Mouse (Mus musculus): ENCODE measurements at regions not wholly inside any gene's neighbourhood (a gene's known extent, or its start where the extent isn't known, plus 50 kb on each side); places are given as distances from the start of the nearest gene placed in this dataset.

DNA sequence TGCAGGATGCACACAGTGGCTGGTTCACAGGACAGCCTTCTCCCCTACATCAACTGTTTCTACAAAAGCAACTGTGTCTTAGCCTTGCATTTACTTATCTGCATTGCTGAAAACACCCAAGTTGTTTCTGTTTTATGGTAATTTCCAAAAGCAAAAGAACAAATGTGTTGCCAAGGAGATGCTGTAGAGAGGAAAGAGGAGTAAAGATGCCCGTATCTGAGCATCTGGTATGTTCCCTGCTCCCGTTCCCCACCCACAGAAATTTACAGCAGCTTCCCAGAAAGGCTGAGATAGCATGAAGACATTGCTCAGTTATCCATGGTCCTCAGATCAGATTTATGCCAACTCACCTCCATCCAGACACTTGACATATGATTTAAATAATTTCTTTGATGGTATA is 104.5 kb upstream of the Npy2r start:
- Histone ChIP-seq H3K4me2 (ENCODE audit: low read length) (no peak overlapping the region), H3K9ac (replicated peaks; ENCODE audit: low read depth, low read length) (no peak overlapping the region), H3K4me3 (replicated peaks; ENCODE audit: low read length) (no peak overlapping the region), H3K36me3 (ENCODE audit: control insufficient read depth, insufficient read depth) (no peaks in the 10 kb centered on the region), H3K9me3 (ENCODE audit: control insufficient read depth, low read length) (no peaks in the 10 kb centered on the region), H3K27me3 (replicated peaks; ENCODE audit: control insufficient read depth, insufficient read depth, low read length) (no peaks in the 10 kb centered on the region), H3K27ac (ENCODE audit: low read length) (no peak overlapping the region), H3K4me1 (replicated peaks; ENCODE audit: control insufficient read depth, insufficient read depth, low read length) (peaks cover 7% of the 10 kb centered on the region; the same call in 1 of the 2 replicates)
- WGBS, result 36% methylated on average over 2 of the region's 2 CpGs
- peak; percentile 56; the same call in 1 of the 2 replicates for ATAC-seq

DNA sequence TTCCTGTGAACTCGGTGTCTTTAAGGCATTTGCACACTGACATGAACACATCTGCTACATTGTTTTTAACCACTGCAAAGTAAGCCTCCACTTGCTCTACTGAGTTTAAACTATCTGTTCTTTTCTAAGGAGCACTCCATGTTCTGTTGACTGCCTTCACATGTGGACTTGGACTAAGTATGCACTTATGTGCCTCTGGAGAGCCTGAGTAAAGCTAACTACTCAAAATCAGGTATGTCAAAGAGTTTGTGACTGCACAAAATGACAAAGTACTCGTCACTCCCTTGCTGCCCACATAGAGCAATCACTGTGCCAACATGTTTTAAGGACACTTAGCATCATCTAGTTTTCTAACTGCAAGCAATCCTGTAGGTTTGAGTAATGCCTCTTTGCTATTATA is 92.2 kb upstream of the Npy2r start:
- Histone ChIP-seq H3K4me2 (ENCODE audit: low read length) (no peak overlapping the region), H3K9ac (replicated peaks; ENCODE audit: low read depth, low read length) (no peak overlapping the region), H3K27ac (ENCODE audit: low read length) (no peak overlapping the region), H3K27me3 (replicated peaks; ENCODE audit: control insufficient read depth, insufficient read depth, low read length) (no peaks in the 10 kb centered on the region), H3K4me1 (replicated peaks; ENCODE audit: control insufficient read depth, insufficient read depth, low read length) (no peaks in the 10 kb centered on the region), H3K9me3 (ENCODE audit: control insufficient read depth, low read length) (no peaks in the 10 kb centered on the region), H3K36me3 (ENCODE audit: control insufficient read depth, insufficient read depth) (no peaks in the 10 kb centered on the region), H3K4me3 (replicated peaks; ENCODE audit: low read length) (no peak overlapping the region)
- WGBS, result 90% methylated on average over 2 of the region's 2 CpGs
- ATAC-seq, result no peak

DNA sequence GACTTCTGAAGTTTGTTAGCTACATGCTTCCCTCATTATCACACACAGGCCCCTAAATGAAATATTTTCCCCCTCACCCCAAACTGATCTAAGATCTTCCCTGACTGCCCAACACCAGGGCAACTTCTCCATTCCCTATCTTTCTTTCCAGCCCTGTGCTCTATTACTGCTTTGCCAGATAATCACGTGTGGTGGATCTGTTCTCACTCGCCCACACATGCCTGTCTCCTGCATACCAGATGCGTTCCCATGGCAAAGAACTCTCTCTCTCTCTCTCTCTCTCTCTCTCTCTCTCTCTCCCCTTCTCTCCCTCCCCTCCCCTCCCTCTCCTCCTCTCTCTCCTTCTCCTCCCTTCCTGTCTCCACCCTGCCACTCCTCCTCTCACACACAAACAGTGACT is 88.8 kb upstream of the Npy2r start:
- no peaks in the 10 kb centered on the region for H3K36me3 ChIP-seq (ENCODE audit: control insufficient read depth, insufficient read depth)
- ATAC-seq, result peak; percentile 67
- no peak overlapping the region for H3K4me3 ChIP-seq (replicated peaks; ENCODE audit: low read length)
- 32% methylated on average over 3 of the region's 3 CpGs for WGBS
- H3K27ac ChIP-seq (ENCODE audit: low read length), result no peak overlapping the region
- H3K27me3 ChIP-seq (replicated peaks; ENCODE audit: control insufficient read depth, insufficient read depth, low read length), result no peaks in the 10 kb centered on the region
- no peak overlapping the region for H3K9ac ChIP-seq (replicated peaks; ENCODE audit: low read depth, low read length)
- no peak overlapping the region for H3K4me2 ChIP-seq (ENCODE audit: low read length)
- no peaks in the 10 kb centered on the region for H3K4me1 ChIP-seq (replicated peaks; ENCODE audit: control insufficient read depth, insufficient read depth, low read length)
- no peaks in the 10 kb centered on the region for H3K9me3 ChIP-seq (ENCODE audit: control insufficient read depth, low read length)

DNA sequence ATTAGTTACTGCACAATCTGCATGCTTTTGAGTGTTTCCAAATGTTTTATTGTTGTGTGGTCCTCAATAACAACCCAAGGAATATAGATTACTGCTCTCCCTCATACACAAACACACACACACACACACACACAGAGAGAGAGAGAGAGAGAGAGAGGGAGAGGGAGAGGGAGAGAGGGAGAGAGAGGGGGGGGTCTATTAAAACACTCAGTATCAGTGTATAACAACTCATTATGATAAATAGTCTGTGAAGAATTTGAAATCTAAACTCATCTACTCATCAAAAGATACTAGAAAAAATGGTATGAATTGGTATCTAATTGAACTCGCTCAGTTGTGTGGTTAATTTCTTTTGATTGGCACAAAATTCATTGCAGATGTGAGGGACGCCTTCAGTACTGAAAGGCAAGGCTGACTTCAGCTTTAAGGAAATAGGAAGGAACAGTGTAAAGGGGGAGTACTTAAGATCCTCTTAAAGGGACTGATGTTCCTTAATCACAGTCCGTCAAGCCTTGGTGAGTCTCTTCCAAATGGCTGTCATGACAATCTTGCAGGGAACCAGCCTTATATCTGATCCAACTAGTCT is 72.6 kb upstream of the Npy2r start:
- Histone ChIP-seq H3K27me3 (replicated peaks; ENCODE audit: control insufficient read depth, insufficient read depth, low read length) (no peaks in the 10 kb centered on the region), H3K36me3 (ENCODE audit: control insufficient read depth, insufficient read depth) (no peaks in the 10 kb centered on the region), H3K27ac (ENCODE audit: low read length) (peak overlapping the region; percentile 34; the same call in 1 of the 2 replicates), H3K9ac (replicated peaks; ENCODE audit: low read depth, low read length) (no peak overlapping the region), H3K9me3 (ENCODE audit: control insufficient read depth, low read length) (no peaks in the 10 kb centered on the region), H3K4me3 (replicated peaks; ENCODE audit: low read length) (no peak overlapping the region), H3K4me1 (replicated peaks; ENCODE audit: control insufficient read depth, insufficient read depth, low read length) (no peaks in the 10 kb centered on the region), H3K4me2 (ENCODE audit: low read length) (no peak overlapping the region)
- WGBS, result 68% methylated on average over 3 of the region's 3 CpGs
- peak; percentile 90 for ATAC-seq

DNA sequence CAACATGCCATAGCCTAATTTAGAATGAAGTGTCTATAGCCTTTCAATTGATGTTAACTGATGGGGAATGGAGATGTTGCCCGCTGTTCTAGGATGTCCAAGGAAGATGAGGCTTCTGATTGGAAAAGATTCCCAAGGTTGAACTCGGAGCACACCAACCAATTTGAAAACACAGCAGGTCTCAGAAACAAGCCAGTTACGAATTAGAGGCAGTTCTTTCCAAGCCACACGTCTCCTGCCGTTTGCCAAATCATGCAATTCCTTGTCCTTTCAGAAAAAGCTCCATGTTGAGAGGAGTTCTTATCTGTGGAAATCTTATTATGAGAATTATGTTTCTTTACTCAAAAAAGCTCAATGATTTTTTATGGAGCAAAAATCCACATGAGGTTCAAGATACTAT is 71.5 kb upstream of the Npy2r start:
- WGBS, result 79% methylated on average over 5 of the region's 5 CpGs
- no peaks in the 10 kb centered on the region for H3K27me3 ChIP-seq (replicated peaks; ENCODE audit: control insufficient read depth, insufficient read depth, low read length)
- H3K4me3 ChIP-seq (replicated peaks; ENCODE audit: low read length), result no peak overlapping the region
- no peaks in the 10 kb centered on the region for H3K9me3 ChIP-seq (ENCODE audit: control insufficient read depth, low read length)
- no peak overlapping the region for H3K4me2 ChIP-seq (ENCODE audit: low read length)
- no peak for ATAC-seq
- H3K9ac ChIP-seq (replicated peaks; ENCODE audit: low read depth, low read length), result no peak overlapping the region
- H3K27ac ChIP-seq (ENCODE audit: low read length), result no peak overlapping the region
- no peaks in the 10 kb centered on the region for H3K4me1 ChIP-seq (replicated peaks; ENCODE audit: control insufficient read depth, insufficient read depth, low read length)
- no peaks in the 10 kb centered on the region for H3K36me3 ChIP-seq (ENCODE audit: control insufficient read depth, insufficient read depth)

DNA sequence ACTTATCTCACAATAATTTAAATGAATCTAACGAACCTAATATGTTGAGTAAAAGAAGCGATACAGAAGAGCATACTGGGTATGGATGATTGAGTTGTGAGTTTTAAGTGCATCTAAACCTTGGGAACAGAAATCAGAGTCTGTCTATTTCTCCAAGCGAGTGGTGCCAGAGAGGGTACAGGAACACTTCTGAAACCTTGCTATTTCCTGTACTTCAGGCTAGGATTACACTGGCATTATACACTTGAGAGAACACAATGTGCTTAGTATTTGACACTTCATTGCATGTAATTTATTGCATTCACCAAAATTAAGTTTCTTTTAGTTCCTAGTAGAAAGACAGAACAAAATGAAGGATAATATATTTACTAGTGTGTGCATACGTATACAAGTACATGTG is 54.0 kb upstream of the Npy2r start:
- Histone ChIP-seq H3K9ac (replicated peaks; ENCODE audit: low read depth, low read length) (no peak overlapping the region), H3K4me3 (replicated peaks; ENCODE audit: low read length) (no peak overlapping the region), H3K27me3 (replicated peaks; ENCODE audit: control insufficient read depth, insufficient read depth, low read length) (no peaks in the 10 kb centered on the region), H3K27ac (ENCODE audit: low read length) (no peak overlapping the region), H3K4me2 (ENCODE audit: low read length) (no peak overlapping the region), H3K4me1 (replicated peaks; ENCODE audit: control insufficient read depth, insufficient read depth, low read length) (no peaks in the 10 kb centered on the region), H3K36me3 (ENCODE audit: control insufficient read depth, insufficient read depth) (no peaks in the 10 kb centered on the region), H3K9me3 (ENCODE audit: control insufficient read depth, low read length) (no peaks in the 10 kb centered on the region)
- ATAC-seq, result no peak
- 95% methylated on average over 4 of the region's 4 CpGs for whole genome bisulfite sequencing

DNA sequence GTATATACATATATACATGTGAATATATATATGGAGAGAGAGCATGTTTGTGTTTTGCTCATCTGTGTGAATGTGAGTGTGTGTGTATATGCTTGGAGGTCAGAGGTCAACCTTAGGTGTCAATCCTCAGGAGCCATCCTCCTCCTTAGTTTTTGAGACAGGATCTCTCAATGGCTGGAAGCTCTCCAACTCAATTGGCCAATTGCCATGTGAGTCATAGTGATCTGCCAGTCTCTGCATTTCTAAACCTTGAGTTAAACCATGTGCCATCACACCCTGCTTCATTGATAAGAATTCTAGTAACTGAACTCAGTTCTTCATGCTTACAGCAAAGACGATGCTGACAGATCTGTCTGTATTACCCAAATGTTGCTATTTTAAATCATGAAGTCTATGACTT is 50.8 kb upstream of the Npy2r start:
- H3K4me1 ChIP-seq (replicated peaks; ENCODE audit: control insufficient read depth, insufficient read depth, low read length), result no peaks in the 10 kb centered on the region
- H3K27ac ChIP-seq (ENCODE audit: low read length), result no peak overlapping the region
- no peak overlapping the region for H3K9ac ChIP-seq (replicated peaks; ENCODE audit: low read depth, low read length)
- no peak for ATAC-seq
- H3K4me2 ChIP-seq (ENCODE audit: low read length), result no peak overlapping the region
- no peaks in the 10 kb centered on the region for H3K9me3 ChIP-seq (ENCODE audit: control insufficient read depth, low read length)
- H3K27me3 ChIP-seq (replicated peaks; ENCODE audit: control insufficient read depth, insufficient read depth, low read length), result no peaks in the 10 kb centered on the region
- 65% methylated on average over 1 of the region's 1 CpGs for WGBS
- no peaks in the 10 kb centered on the region for H3K36me3 ChIP-seq (ENCODE audit: control insufficient read depth, insufficient read depth)
- no peak overlapping the region for H3K4me3 ChIP-seq (replicated peaks; ENCODE audit: low read length)

Data from forebrain, embryonic 16.5 days (tissue).